Mouse (Mus musculus): ENCODE data around the gene Msh2.

Msh2 gene

GRCm38 (mm10) chr17:87700101-87700500 is 28.0 kb downstream of the Msh2 start:
- DNase-seq (ENCODE audit: low read depth, low spot score) = no peak

GRCm38 (mm10) chr17:87724727-87725126 is 52.6 kb downstream of the Msh2 start:
- DNase-seq (ENCODE audit: low read depth, low spot score) = no peak

DNA sequence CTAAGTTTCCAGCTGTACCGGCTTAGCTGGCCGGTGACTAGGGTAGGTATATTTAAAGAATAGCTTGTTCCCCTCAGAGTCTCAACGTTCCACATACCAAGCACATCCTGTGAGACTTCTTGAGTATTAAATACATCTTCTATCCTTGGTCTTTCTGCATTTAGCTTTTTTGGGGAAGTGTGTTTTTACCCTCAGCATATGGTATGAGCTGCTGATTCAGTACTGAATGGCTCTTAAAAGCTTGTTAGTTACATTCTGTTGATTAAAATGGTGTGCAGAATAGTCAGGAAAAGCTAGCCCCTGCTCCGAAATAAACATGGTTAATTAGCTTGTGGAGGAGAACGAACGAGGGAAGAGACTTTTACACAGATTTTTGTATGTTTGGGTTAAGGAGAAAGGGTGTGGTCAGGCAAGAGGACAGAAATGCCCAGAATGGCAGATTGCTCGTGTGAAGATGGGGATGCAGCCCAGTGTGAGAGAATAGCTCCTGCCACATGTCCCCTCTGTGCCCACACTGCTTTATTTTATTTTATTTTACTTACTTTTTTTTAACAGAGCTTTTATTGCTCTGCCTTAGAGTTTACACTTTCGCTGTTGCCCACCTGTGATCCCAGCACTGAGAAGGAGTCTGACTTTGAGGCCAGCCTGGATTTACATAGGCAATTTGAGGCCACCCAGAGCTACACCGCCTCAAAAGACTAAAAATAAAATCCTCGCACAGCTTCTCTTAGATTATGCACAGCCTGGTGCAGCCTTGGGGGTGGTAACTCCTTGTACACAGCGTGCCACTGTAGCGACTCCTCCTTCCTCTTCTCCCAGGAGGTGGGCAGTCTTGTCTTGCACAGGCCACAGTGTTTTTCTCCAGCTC is 54.6 kb downstream of the Msh2 start:
- DNase-seq (ENCODE audit: low read depth, low spot score) = no peak

GRCm38 (mm10) chr17:87731962-87732361 is 59.8 kb downstream of the Msh2 start:
- DNase-seq (ENCODE audit: low read depth, low spot score) = no peak

GRCm38 (mm10) chr17:87734471-87734870 is 62.3 kb downstream of the Msh2 start:
- DNase-seq (ENCODE audit: low read depth, low spot score) = no peak

- DNase-seq (ENCODE audit: low read depth, low spot score) = no peak
Observed at GRCm38 (mm10) chr17:87737144-87737543, 65.0 kb downstream of the Msh2 start.

DNA sequence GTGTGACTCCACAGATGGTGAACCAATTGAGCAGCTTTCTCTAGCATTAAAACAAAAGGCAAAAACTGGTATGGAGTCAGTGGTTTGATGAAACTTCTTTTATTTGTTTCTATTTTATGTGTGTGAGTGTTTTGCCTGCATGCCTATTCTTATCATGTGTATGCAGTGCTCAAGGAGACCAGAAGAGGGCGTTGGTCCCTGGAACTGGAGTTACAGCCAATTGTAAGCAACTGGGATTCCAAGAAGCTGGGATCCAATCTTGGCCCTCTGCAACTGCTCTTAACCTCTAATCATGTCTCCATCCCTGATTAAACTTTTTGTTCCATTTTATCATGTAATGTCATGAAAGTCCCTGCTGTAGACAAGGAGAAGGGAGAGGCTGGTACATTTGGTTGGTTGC is 67.7 kb downstream of the Msh2 start:
- DNase-seq (ENCODE audit: low read depth, low spot score) = no peak

- no peak for DNase-seq (ENCODE audit: low read depth, low spot score)
Observed at GRCm38 (mm10) chr17:87744985-87745925, 73.1 kb downstream of the Msh2 start.

DNA sequence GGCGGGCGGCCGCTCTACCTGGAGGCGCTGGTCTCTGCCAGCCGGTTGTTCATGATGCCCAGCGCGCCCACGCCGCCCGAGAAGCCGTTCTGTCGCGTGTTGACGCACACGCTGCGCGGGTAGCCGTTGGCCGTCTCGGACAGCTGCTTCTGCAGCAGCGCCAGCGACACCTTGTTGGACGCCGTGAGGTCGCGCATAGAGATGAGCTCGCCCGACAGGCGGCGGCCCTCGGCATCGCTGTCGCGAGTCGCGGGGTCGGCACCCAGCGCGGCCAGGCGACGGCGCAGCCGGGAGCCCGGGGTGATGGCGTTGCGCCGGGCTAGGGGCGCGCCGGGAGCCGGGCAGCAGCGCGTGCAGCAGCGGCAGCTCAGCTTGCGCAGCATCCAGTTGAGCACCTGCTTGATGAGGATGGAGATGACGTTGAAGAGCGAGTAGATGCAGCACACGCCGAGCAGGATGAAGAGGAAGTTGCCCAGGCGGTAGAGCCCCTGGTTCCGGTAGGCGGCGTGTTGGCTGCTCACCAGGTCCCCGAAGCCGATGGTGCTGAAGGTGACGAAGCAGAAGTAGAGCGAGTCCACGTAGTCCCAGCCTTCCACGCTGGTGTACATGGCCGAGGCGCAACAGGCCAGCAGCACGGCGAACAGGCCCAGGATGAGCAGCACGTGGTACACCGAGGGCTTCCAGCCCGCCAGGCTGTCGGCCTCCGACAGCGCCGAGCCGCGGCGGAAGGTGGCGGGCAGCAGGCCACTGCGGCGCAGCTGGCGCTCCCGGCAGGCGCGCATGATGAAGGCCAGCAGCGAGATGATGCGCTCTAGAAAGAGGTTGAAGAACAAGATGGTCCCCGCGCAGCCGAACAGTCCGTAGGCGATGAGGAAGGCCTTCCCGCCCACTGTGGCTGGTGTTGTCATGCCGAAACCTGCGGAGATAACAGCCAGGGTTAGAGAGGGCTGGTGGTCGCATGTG is 74.1 kb downstream of the Msh2 start:
- DNase-seq (ENCODE audit: low read depth, low spot score) = peak; percentile 27

DNA sequence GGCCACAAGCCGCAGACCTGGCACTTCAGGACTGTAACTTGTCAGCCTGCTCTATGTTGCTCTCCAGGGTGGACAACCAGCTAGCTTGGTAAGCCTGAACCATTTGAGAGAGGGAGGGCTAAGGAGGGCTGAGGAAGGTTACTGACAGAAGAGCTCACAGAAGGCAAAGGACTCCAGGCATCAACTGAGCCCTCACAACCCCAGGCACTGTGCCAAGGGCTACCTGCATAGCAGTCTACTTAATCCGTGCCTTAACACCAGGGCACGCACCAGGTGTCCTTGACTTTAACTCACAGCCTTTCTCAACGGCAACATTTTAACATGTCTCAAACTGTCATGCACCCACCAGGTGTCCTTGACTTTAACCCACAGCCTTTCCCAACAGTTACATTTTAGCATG is 88.2 kb downstream of the Msh2 start:
- no peak for DNase-seq (ENCODE audit: low read depth, low spot score)

DNA sequence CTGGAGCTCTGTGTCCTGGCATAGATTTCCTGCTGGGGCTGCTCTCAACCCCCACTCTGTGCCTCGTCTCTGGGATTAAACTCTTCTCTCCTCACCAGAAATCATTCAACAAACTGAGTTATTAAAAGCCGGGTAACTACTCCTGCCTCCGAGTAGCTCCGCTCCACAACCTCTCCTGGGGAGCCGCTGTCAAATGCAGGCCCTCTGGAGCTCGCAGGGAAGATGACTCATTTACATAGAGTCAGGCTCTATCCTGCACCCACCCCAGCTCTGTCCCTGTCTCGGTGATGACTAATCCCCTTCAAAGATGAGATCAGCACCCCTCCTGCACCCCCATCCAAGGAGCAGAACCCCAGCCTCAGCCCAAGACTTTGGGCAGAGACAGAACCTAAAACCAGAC is 91.0 kb downstream of the Msh2 start:
- DNase-seq (ENCODE audit: low read depth, low spot score) = no peak

DNA sequence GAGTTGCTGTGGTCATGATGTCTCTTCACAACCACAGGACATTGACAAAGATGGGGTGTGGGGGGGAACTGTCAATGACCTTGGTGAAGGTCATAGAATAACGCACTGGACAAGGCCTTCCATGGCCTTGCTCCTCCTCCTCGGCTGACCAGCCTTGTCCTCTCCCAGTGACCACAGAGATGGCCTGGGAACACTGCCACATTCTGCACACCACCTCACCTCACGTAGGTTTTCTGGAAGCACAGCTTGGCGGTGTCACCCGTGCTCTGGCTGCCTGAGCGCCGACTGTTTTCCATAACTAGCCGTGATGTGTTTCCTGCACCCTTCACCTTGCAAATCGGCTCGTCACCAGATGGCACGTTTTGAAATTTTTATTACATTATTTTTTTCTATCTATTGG is 92.9 kb downstream of the Msh2 start:
- no peak for DNase-seq (ENCODE audit: low read depth, low spot score)

DNA sequence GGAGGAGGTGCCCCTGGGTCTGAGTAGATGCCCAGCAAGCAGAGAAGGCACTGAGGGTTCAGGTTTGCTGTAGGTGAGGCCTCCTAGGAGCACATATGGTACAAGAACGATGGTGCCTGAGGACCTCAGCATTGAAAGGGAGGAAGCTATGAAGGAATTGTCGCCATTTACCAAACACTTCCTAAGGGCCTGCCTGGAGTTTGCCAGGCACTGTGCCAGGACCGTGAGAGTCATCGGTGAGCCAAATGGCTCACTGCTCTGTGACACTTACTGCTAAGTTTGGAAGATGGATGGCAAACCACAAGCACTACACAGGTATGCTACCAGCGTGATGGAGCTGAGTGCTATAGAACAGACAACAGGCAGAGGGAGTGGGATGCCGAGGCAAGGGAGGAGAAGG is 94.8 kb downstream of the Msh2 start:
- DNase-seq (ENCODE audit: low read depth, low spot score) = no peak

GRCm38 (mm10) chr17:87770766-87771165 is 98.6 kb downstream of the Msh2 start:
- DNase-seq (ENCODE audit: low read depth, low spot score) = no peak

GRCm38 (mm10) chr17:87773175-87773574 is 101.0 kb downstream of the Msh2 start:
- no peak for DNase-seq (ENCODE audit: low read depth, low spot score)

All from embryo, embryonic 11.5 days (tissue).